ENCODE assay signal across 10 mouse cellular contexts in the genomic region with DNA sequence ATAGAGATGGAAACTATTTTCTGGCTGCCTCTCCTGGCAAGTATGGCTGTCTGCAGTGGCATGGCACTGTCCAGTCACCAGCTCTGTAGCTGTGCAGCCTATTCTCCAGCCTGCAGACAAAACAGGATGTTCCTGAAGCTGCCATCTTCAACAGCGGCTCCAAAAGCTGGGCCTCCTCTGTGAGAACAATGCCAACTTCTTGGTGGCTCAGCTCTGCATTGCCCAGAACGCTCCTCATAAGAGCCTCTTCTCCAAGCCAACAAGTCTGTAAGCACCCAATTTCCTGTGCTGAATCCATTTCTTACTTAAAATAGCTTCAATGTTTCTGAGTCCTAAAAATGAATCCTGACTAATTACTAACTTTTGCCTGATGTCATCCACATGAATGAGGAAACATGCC.
"Had no signal": no experiment of that assay in that cellular context is flagged by ENCODE, and none has a peak within 500 bp of the region (broad histone marks: within the 10 kb centered on the region; RNA-seq: fewer than 3 reads in every experiment).

No protein-coding gene starts in this region.

- H3K4me3 ChIP-seq: intestine, embryonic 15.5 days; limb, embryonic 12.5 days; midbrain, embryonic 10.5 days; neural tube, embryonic 13.5 days; stomach, embryonic 15.5 days had no signal

- H3K9ac ChIP-seq: intestine, embryonic 15.5 days; limb, embryonic 12.5 days; liver, embryonic 14.5 days; neural tube, embryonic 13.5 days; stomach, embryonic 15.5 days had no signal

- H3K4me2 ChIP-seq: intestine, embryonic 15.5 days; limb, embryonic 12.5 days; neural tube, embryonic 13.5 days; stomach, embryonic 15.5 days had no signal

- DNase-seq: kidney, adult 18-20 months; liver; lung, adult 18-20 months had no signal

- H3K36me3 ChIP-seq: intestine, embryonic 15.5 days; limb, embryonic 12.5 days; stomach, embryonic 15.5 days had no signal

- ATAC-seq: intestine, embryonic 15.5 days; midbrain, embryonic 16.5 days had no signal

- H3K27ac ChIP-seq: intestine, embryonic 15.5 days; limb, embryonic 12.5 days; liver, embryonic 14.5 days; midbrain, embryonic 10.5 days; neural tube, embryonic 13.5 days; stomach, embryonic 15.5 days had no signal

- H3K9me3 ChIP-seq: intestine, embryonic 15.5 days; limb, embryonic 12.5 days; midbrain, embryonic 10.5 days; neural tube, embryonic 13.5 days; stomach, embryonic 15.5 days had no signal
